Mouse (Mus musculus) lung, adult 2 months (tissue): ENCODE results near the gene Foxd3.

Experiments used
- CTCF ChIP-seq: fragments of 200-500 bp; IDR thresholded peaks from 2 replicates; pipeline ENCODE4 v1.5.1; 2011; ENCODE audit warnings: mild to moderate bottlenecking, low read length, control low read depth; ENCODE audit not compliant: insufficient read depth
- POLR2A ChIP-seq: fragments of 200-500 bp; IDR thresholded peaks from 2 replicates; pipeline ENCODE4 v1.6.1; 2011; ENCODE audit warnings: low read depth, mild to moderate bottlenecking, control low read depth, low read length, borderline replicate concordance; ENCODE audit errors: extremely low read depth

GRCm38 (mm10) chr4:99686308-99686707 lies 30.2 kb downstream of the Foxd3 start:
- no peak for TF ChIP-seq POLR2A
- no peak for TF ChIP-seq CTCF
